Mouse (Mus musculus) embryonic fibroblast, embryonic 13.5 days (primary cell): ENCODE results near the gene Lcor.

Source experiments
- CTCF ChIP-seq: IDR thresholded peaks from 2 replicates; pipeline ENCODE4 v1.5.1; 2011; ENCODE audit warnings: mild to moderate bottlenecking, control low read depth, low read length, moderate library complexity, borderline replicate concordance; ENCODE audit not compliant: insufficient read depth
- POLR2A ChIP-seq: IDR thresholded peaks from 2 replicates; pipeline ENCODE4 v1.6.1; 2011; ENCODE audit warnings: low read depth, mild to moderate bottlenecking, control low read depth, low read length, moderate library complexity

DNA sequence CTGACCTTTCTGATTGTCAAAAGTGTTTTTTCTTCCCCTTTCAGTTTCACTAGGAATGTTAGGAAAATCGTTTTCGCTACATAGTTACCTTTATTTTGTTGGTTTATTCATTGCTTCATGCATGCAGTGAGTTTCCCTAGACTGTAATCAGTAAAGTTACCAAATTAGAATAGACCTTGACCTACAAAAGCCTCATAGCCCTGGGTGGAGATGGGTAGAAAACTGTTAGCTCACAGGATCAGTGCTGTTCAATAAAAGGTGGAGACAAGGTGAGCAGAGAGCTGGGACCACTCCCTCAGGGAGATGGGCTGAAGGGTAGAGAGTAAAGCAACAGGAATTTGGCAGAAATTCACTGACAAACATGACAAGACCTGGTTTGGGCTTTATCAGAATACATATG lies 91.3 kb downstream of the Lcor start:
- TF ChIP-seq POLR2A (no peak), CTCF (no peak)
